Mouse (Mus musculus) layer of hippocampus, postnatal 10 days (tissue): ENCODE measurements around the gene Wdr17. TPM values are rescaled to one million over a fixed set of nuclear protein-coding genes. Genes with fewer than 3 reads are reported as not detected.

ENCODE experiments used
- DNase-seq, 2 experiments: peaks; one replicate each; pipeline ENCODE4 v3.0.0; 2021; ENCODE audit warnings: low spot score in 2 of 2
- long read RNA-seq: library from polyadenylated mRNA; stranded (forward); transcript quantifications from one replicate; pipeline ENCODE4 v2.0.0, GENCODE M21; 2023
- total RNA-seq, 2 experiments: library from RNA; stranded (reverse); gene quantifications; 2 replicates each; pipeline ENCODE4 v1.2.3; 2021

The Wdr17 gene
- total RNA-seq: 10 to 100 TPM; 27.6 to 28.6 TPM
- long read RNA-seq, full-length matches to known transcripts: 1 of 23 reads
- long read RNA-seq, partial matches to known transcripts: 0 of 23 reads
- long read RNA-seq, other reads (novel, unspliced or antisense): 22 of 23 reads

- no peak for DNase-seq
Observed at GRCm38 (mm10) chr8:54886987-54887785, at the start of gene Wdr17. Gene Wdr17 (minus strand): TSS chr8:54887184.

- no peak for DNase-seq
Observed at GRCm38 (mm10) chr8:54932306-54932705, 45.3 kb upstream of the Wdr17 start.

- no peak for DNase-seq
Observed at GRCm38 (mm10) chr8:54924936-54925335, 38.0 kb upstream of the Wdr17 start.

DNA sequence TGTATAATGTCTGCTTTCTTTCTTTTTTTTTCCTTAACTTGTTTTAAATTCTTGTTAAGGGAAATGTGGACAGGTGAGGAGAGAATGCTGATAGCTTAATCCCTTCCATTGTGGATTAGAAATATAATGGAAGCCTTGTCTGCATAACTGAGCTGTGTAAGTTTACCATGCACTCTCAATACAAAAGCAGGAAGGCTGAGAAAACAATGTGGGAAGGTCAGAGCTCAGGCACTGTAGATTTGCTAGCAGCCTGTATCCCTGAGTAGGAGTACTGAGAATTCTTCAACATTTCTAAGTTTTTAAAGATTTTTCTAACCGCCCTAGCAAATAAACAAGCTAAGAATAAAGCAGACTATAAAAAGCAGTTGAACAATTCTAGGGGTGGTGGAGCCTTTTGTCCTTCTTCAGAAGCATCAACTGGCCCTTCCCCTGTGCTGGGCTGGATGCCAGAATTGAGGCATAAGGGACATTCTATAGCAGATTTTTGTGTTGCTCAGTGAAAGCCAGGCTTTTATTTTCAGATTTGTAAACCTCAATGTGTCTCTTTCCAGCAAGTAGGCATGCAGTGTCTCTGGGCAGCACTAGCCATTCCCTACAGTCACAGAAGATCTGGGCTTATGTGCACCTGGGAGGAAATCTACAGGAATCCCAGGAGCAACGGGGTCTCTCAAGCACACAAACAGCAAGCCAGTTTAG, 35.3 kb upstream of the Wdr17 start:
- no peak for DNase-seq

- no peak for DNase-seq
Observed at GRCm38 (mm10) chr8:54917710-54918109, 30.7 kb upstream of the Wdr17 start.

DNA sequence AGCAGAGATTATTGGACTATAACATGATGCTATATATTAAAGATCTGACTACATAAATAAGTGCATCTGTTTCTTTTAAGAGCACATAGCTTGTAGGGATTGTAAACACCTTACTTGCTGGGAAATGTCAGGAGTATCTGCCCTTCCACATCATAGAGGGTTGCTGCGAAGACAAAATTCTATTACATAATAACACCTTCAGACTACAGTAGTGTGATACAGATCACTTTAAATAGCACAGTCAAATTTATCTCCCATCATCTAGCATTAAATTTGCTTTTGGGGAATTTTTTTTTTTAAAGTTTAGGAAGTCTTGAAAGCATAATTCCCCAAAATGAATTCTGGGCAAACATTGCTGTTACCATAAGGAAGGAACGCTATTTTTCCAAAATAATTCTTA, 25.9 kb upstream of the Wdr17 start:
- DNase-seq: no peak

- DNase-seq: no peak
Observed at GRCm38 (mm10) chr8:54899444-54899843, 12.5 kb upstream of the Wdr17 start.

- no peak for DNase-seq
Observed at GRCm38 (mm10) chr8:54894637-54895322, 7.8 kb upstream of the Wdr17 start.

GRCm38 (mm10) chr8:54894180-54894579, 7.2 kb upstream of the Wdr17 start:
- DNase-seq: no peak

DNA sequence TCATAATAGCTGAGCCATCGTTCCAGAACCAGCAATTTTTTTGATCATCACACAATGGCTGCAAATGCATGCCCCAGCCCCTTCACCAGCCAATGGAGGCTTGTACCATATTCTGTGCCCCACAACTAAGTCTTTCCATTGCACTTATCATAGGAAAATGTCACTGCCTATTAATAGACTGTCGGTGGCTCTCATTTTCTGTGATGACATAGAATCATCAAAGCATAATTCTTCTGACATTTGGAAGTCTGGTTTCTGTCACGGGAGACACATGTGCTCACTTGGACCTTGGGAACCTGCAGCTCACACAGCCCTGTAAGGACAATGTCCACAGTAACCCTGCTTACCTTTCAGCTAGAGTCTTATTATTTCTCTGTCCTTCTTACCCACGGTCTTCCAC, 424 bp downstream of the Wdr17 start:
- peak in 1 of 2 experiments; percentile 22 for DNase-seq

GRCm38 (mm10) chr8:54876458-54876857, 10.5 kb downstream of the Wdr17 start:
- peak in 1 of 2 experiments; percentile 22 for DNase-seq

DNA sequence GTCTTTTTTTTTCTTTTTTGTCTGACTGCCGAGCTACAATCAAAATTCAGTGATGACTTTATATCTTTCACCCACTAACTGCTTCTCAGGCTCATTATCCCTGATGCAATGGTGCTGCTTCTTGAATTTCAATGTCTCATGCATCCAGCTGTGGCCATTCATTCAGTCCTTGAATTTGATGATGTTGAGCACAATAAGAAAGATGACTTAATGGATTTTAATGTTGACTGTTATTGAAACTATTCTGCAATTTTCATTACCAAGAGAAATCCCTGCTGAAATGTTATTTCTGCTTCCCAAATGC, 22.3 kb downstream of the Wdr17 start:
- no peak for DNase-seq

GRCm38 (mm10) chr8:54864038-54864760, 22.8 kb downstream of the Wdr17 start:
- no peak for DNase-seq

DNA sequence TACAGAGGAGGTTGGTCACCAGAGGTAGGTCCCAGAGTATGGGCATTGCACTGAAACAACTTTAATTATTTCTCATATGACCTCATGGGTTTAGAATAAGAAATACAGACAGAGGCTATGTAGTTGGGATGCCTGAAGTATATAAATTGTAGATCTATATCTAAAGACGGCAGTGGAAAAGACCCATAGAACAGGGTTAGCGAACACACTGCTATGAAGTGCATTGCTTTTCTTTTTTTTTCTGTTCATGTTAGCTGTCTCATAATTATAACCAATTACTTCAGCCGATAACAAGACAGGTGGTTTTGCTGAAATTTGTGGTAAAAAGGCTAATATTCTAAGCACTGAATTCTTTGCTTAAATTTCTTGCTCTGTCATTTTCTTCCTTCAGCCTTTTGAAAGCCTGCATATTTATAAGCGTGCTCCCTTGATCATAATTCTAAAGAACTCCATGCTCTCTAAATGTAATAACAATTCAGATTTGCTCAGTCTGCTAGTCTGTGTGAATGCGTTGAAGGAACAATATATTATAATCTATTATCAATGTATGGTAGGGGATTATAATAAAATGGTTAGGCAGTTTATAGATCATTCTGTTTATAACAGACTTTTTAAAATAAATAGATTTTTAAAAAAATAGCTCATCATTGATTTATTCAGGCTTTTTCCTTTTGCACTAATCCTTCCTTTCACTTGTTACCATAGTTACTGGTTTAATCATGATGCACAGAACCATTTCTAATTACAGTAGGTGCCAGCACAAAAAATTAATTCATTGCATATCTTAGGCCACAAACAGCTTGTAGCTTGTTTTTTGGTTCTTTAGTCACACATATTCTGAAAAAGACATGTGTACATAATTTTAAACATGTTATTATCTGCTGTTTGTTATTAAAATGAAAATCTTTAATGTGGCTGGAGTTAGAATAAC, 50.7 kb downstream of the Wdr17 start:
- no peak for DNase-seq

DNA sequence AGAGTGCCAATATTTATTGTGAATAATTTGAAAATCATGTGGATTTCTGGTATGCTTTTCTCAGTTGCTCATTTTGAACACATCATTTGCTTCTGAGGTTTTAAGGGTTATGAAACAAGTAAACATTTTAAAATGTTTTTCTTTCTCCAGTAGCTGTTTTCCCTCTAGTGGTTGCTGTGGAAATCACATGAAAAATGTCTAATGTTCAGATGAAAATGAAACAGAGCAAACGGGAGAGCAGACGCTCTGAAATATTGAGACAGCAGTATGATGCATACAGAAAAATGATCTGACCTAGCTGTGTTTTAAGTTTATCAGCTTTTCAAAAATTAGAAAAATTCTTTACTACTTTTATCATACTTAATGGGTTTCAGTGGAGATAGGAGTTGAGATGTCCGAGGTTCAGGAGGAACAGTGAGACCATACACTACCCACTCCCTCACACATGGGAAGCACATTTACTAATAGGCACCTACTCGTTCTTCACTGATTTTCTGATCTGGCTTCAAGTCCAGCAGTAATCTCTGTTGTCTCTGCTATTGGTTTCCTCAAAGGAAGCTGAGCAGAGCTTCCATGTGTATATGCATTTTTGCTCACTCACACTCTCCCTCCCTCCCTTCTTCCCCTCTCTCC, 57.1 kb downstream of the Wdr17 start:
- no peak for DNase-seq

- DNase-seq: no peak
Observed at GRCm38 (mm10) chr8:54827974-54828373, 59.0 kb downstream of the Wdr17 start.

DNA sequence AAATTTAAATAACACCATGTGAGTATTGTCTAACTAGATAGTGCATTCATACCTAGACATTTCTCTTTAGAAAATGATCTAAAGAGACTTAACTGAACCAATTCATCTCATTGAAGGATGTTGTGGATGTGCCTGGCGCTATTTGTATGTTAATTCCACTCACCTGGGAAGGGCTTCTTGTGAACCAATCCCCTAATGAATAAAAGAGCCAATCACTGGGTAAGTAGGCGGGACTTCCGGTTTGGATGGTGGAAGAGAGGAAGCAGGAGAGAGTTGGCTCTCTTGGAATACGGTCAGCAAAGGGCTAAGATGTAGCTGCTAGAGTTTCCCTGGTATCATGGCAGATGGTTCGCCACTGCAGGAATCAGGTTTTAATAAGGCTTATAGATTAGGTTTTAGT, 64.0 kb downstream of the Wdr17 start:
- DNase-seq: no peak

DNA sequence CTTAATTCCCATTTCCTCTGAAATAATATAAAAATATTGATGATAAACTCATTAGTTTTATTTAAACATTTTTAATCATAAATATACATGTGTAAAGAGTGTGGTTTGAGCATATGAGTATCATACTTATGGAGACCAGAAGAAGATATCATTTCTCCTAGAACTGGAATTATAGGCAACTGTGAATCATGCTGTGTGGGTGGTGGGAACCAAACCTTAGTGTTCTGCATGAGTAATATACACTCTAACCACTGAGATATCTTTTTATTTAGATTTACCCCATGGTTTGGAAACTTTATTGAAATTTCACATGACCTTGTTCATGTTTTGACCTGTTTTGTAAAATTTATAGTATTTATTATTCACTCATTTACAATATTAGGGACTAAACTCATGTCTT, 68.3 kb downstream of the Wdr17 start:
- DNase-seq: no peak

GRCm38 (mm10) chr8:54808217-54808616, 78.8 kb downstream of the Wdr17 start:
- DNase-seq: no peak

DNA sequence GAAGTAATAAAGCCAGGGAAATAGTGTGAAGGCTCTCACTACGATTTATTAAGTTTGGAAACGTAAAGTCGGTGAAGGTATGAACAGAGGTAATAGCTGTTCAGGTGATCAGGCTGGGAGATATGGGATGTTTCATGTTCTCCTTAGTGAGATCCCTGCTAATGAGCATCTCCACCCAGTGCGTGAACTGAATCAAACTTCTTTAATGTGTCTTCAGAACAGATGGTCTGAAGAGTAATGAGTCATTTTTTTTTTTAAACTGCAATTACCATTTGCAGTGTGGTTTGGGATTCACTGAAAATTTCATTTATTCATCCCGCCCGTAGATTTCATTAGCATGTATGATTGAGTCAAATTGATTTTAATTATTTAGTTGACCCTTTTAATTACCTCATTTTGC, 80.8 kb downstream of the Wdr17 start:
- DNase-seq: no peak
